Mouse (Mus musculus): ENCODE results near the gene Gpatch1.
"Not testable (repeated sequence)": the region's sequence is repeated elsewhere in the genome, so short reads cannot be mapped to it uniquely, and the experiment has no call there.

Gene Gpatch1

GRCm38 (mm10) chr7:35322732-35323420 lies 4.6 kb upstream of the Gpatch1 start:
- peak; percentile 24 for DNase-seq

- DNase-seq, result no peak
Measured at GRCm38 (mm10) chr7:35322161-35322560, 3.9 kb upstream of the Gpatch1 start.

GRCm38 (mm10) chr7:35319755-35320154 lies 1.5 kb upstream of the Gpatch1 start:
- no peak for DNase-seq

DNA sequence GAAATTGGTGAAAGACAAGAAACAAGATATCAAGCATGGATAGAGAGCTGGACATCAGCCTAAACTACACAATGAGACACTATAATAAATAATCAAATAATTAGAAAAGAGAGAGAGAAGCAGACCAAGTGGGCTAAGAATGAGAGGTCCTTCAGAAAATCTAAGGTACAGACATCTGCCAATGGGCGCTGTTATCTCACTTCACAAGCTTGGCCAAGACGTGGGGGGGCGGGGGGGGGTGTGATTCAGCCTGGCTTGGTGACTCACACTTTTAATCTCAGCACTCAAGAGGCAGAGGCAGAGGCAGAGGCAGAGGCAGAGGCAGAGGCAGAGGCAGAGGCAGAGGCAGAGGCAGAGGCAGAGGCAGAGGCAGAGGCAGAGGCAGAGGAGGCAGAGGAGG lies 981 bp upstream of the Gpatch1 start:
- DNase-seq, result not testable (repeated sequence)

DNA sequence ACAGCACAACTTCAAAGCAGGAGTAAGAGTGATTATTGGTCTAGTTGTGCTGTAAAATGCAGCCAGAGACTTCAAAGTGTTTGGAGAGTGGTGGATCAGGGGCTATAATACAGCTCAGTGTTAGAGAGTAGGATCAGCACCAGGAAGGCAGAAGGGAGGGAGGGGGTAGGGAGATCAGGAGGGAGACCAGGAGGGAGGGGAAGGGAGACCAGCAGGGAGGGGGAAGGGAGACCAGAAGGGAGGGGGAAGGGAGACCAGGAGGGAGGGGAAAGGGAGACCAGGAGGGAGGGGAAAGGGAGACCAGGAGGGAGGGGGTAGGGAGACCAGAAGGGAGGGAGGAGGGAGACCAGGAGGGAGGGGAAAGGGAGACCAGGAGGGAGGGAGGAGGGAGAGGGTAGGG lies 4.1 kb downstream of the Gpatch1 start:
- no peak for DNase-seq

DNA sequence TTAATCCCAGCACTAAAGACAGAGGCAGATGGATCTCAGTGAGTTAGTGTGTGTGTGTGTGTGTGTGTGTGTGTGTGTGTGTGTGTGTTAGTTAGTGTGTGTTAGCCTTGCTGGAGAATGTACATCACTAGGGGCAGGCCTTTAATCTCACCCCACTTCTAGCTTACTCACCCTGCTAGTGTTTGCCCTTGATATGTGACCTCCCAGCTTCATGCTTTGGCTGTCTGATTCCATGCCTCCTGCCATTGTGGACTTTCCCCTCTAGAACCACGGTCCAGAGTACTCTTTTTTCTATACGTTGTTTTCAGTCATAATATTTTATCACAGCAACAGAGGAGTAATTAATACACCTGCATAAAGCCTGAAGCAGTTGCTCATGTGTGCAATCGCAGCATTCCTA lies 7.0 kb downstream of the Gpatch1 start:
- DNase-seq, result no peak

DNA sequence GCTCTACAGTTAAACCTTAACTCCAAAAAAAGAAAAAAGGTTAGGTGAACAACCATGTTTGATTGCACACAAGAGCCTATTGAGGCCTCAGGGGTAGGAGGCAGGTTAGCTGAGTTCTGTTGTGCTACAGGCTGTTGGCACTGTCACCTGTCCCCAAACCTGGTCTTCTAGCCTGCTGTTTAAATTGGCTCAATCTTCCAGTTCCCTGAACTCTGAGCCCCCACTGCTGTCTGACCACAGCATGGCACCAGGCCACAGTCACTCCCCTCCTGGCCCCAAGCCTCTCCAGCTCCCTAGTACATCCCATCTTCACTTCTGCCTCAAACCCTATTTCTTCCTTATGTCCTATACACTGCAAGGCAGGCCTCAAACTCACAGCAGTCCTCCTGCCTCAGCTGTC lies 17.4 kb downstream of the Gpatch1 start:
- no peak for DNase-seq

- DNase-seq, result no peak
Measured at GRCm38 (mm10) chr7:35299656-35300055, 18.6 kb downstream of the Gpatch1 start.

- no peak for DNase-seq
Measured at GRCm38 (mm10) chr7:35297886-35298285, 20.4 kb downstream of the Gpatch1 start.

GRCm38 (mm10) chr7:35295631-35296030 lies 22.6 kb downstream of the Gpatch1 start:
- no peak for DNase-seq

DNA sequence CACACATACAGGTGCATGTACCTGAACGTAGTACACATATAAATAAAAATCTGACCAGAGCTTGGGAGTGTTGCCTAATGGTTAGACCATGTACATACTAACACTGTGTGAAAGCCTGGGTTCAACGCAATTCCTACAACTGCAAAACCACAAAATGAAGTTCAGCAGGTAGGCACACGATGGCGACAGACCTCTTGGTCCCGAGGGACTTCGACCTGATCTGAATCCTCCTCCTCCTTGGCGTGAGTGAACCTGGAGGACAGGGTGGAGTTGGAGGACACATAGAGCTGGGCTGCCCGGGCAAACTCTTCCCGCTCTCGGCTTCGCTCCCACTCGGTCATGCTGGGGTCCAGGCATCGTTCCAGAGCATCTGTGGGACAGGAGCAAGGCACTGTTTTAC lies 24.8 kb downstream of the Gpatch1 start:
- DNase-seq, result no peak

GRCm38 (mm10) chr7:35278933-35279332 lies 39.3 kb downstream of the Gpatch1 start:
- no peak for DNase-seq

DNA sequence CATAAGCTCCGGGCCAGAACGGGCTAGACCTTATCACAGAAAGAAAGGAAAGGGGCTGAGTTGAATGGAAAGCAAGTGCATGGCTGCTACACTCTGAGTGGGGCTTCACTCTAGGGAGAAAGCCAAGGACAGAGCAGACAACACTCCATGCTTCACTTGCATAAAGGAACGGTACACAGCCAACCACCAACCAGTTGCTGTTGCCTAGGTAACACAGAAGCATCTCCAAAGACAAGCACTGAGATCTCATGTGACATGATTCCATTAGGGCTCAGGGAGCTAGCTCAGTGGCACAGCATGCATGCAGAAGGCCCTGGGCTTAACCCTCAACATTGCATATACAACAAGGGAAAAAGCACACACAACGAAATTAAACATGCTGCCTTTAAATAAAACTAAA lies 40.8 kb downstream of the Gpatch1 start:
- DNase-seq, result no peak

DNA sequence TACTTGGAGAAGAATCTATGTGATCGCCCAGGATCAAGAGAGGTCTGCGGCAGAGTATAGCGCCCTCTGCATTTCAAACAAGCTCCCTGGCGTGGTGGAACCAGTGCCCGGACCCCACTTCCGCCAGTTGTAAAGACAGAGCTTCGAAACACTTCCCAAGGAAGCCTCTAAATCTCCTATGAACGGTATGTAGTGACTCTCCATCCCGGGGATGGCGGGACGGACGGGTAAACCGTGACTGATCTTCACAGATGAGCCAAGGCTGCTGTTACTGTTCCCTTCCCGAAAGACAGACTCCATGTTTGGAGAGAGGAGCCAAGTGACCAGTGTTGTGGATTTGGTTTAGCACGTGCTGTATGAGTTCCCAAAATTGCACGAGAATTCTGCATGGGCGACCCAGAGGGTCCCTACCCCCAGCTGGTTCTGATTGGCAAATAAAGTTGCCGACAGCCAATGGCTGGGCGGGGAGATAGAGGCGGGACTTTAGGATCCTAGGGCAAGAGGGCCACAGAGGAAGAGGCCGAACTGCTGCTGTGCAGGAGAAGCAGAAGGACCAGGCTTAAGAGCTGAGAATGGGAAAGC lies 48.7 kb downstream of the Gpatch1 start:
- DNase-seq, result peak; percentile 59

- peak; percentile 34 for DNase-seq
Measured at GRCm38 (mm10) chr7:35267841-35268240, 50.4 kb downstream of the Gpatch1 start.

DNA sequence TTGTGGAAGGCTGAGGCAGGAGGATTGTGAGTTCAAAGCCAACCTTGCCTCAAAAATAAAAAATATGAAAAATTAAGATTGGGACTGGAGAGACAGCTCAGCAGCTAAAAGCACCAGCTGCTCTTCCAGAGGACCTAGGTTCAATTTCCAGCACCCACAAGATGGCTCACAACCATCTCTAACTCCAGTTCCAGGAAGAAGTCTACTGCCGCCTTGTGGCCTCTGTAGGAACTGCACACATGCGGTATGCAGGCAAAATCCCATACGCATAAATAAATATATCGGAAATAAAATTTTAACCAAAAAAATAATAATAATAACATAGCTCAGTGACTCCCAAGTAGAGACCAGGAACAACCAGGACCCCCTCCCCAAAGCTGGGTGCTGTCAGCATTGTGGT lies 51.6 kb downstream of the Gpatch1 start:
- peak; percentile 59 for DNase-seq

GRCm38 (mm10) chr7:35264746-35265145 lies 53.5 kb downstream of the Gpatch1 start:
- peak; percentile 62 for DNase-seq

DNA sequence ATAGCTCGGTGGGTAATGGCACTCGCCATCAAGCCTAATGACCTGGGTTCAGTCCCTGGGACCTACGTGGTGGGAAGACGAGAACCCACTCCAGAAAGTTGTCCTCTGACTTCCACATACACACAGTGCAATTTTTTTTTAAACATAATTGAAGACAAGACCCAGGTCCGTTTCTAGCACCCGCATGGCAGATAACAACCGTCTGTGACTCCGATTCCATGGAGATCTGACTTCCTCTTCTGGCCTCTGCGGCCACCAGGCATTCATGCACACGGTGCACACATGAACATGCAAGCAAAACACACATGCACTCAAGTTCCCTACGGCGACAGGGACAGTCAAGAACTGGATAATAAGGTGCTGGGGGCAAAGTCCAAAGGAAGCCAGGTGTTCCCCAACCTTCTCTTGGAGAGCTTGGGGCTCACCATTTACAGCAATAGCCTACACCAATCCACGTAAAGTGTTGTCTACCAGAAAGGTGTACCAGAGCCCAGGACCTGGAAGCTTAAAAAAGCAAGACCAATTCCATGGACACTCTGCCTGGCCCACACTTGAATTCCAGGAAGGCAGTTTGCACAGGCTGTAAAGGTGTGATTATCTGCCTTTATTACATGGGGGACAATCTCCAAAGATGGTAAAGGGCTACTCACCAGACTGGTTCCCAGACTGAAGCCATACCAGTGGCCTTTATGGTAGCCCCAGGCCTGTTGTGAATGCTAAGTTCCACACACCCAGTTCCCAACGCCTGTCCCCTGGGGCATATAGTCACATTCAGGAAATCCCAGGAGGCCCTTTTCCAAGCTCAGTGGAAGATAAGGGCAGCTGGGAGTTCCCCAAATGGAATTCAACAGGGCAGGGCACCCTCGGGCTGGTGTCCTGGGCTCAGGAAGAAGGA lies 54.4 kb downstream of the Gpatch1 start:
- DNase-seq, result no peak

- DNase-seq, result peak; percentile 50
Measured at GRCm38 (mm10) chr7:35259384-35259783, 58.9 kb downstream of the Gpatch1 start.

- no peak for DNase-seq
Measured at GRCm38 (mm10) chr7:35258294-35258693, 59.9 kb downstream of the Gpatch1 start.

DNA sequence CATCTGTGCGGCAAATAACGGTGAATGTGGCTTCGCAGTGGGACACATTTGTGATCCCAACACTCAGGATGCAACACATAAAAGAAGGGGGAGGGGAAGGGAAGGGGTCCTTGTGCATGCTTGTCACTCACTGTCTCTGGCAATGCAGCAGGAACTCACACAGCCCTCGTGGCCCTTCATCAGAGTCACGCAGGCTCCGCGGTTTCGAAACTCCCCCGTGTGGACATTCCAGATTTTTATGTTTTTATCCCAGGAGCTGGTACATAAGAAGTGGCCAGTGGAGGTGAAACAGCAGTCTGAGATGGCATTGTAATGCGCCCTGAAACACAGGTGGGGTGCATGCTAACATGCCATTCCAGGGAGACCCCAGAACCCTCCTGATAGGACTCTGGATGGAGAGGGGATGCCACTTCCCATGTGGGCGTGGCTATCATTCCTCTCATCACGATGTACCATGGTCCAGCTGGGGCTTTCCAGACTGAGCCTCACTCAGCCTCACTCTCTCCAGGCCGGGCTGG lies 66.1 kb downstream of the Gpatch1 start:
- DNase-seq, result no peak

DNA sequence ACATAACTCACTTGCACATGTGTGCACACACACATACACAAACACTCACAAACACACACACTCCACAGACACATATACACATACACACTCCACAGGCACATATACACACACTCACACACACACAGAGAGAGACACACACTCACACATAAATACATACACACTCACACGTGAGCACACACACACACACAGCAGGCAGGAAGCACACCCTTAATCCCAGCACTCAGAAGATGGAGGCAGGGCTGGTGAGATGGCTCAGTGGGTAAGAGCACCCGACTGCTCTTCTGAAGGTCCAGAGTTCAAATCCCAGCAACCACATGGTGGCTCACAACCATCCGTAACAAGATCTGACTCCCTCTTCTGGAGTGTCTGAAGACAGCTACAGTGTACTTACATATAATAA lies 80.3 kb downstream of the Gpatch1 start:
- DNase-seq, result not testable (repeated sequence)

- DNase-seq, result peak; percentile 60
Measured at GRCm38 (mm10) chr7:35235308-35235707, 82.9 kb downstream of the Gpatch1 start.
